Mouse (Mus musculus): Measurements from ENCODE around the gene Dtx3l.
"Not testable (repeated sequence)": the region's sequence is repeated elsewhere in the genome, so short reads cannot be mapped to it uniquely, and the experiment has no call there.

The Dtx3l gene

DNA sequence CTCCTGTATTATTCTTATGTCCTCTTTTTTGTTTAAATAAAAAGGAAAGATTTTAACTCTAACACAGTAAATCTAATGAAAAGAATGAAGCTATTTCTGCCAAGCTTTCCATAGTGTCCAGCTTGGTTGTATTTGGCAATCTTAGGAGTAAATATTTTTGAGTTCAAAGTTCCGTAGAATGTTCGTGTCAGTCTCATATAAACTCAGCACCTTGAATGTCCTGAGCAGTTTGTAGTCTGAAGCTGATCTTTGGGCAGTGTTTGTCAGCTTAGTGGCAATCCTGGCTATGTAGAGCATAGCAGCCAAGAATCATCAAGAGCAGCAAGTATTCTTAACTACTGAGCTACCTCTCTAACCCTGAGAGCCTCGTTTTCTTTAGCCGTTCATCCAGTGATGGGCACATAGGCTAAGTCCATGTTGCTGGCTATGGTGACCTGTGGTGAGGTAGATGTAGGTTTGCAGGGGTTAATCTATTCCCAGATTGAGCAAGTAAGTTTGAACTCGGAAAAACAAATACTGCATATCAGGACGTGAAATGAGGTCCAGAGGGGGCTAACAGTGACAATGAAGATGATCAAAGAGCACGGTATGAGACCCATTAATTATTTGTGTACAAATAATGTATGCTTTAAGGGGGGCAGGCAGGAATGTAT, 15.3 kb downstream of the Dtx3l start:
- DNase-seq, result no peak

GRCm38 (mm10) chr16:35922301-35922895, 16.6 kb downstream of the Dtx3l start:
- DNase-seq, result no peak

- no peak for DNase-seq
Observed at GRCm38 (mm10) chr16:35921676-35922235, 17.2 kb downstream of the Dtx3l start.

- no peak for DNase-seq
Observed at GRCm38 (mm10) chr16:35918721-35919543, 20.0 kb downstream of the Dtx3l start.

DNA sequence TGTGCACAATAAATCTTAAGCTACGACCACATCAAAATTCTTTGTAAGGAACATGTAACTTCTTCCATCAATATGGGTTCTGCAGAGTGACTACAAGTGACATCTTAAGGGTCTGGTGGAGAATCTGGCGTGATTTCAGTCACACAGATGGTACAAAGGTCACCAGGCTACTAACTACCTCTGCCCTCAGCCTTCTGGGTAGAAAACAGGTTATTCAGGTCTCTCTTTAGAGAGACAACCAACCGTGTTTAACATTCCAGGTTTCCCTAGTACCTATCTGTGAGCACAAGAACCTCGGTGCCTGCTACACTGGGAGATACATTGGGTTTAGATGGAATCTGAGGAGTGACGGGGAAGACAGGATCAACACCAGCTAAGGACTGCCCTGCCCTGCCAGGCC, 24.6 kb downstream of the Dtx3l start:
- DNase-seq, result no peak

GRCm38 (mm10) chr16:35913526-35913925, 25.4 kb downstream of the Dtx3l start:
- DNase-seq, result no peak

DNA sequence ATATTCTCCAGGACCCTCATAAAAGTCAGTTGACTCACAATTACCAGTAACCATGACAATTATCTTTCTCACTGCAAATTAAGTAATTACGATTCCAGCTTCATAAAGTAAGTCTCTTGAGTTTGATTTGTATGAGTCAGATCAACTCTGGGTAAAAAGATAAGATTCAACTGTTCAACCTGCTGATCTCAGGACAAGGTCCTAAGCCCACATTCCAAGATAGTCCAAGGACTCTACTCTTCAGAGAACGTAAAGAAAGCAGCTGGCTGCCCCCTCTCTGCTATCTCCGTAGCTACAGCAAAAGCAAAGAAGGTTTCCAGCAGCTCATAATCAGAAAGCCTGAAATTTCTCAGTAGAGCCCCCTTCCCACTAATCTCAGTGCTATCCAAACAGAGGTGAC, 27.5 kb downstream of the Dtx3l start:
- DNase-seq, result no peak

- no peak for DNase-seq
Observed at GRCm38 (mm10) chr16:35907432-35908201, 31.3 kb downstream of the Dtx3l start.

DNA sequence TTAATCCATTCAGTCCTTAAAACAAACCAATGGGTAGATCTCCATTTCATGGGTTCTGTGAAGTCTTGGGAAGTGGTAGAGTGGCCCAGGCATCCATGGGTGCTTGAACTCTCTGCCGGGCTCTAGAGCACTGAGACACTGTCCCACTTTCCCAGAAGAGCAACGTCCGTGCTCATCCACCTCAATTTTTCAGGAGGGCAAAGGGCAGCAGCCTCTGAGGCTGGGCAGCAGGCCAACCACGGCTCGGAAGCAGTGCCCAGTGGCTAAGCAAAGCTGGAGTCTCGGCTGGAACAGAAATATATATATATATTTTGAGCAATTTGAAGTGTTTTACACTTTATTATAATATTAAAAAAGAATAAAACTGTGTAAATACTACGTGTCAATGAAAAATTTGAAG, 32.1 kb downstream of the Dtx3l start:
- DNase-seq, result no peak

GRCm38 (mm10) chr16:35905819-35906485, 33.0 kb downstream of the Dtx3l start:
- no peak for DNase-seq

DNA sequence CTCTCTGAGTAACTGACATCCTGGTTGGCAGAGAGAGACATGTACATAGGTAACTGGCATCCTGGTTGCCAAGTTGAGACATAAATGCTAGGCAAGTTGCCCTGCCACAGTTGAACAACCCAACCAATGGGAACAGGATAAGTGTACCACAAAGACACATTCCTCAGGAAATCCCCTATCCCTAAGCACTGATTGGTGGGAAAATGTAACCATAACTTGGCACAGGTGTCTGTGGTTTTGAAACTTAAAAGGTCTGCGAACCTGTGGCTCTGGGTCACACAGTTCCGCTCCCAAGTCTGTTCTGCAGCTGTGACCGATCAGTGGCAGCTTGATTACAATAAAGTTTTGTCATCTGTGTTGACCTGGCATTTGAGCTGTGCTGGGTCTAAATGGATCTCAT, 33.6 kb downstream of the Dtx3l start:
- DNase-seq, result no peak

DNA sequence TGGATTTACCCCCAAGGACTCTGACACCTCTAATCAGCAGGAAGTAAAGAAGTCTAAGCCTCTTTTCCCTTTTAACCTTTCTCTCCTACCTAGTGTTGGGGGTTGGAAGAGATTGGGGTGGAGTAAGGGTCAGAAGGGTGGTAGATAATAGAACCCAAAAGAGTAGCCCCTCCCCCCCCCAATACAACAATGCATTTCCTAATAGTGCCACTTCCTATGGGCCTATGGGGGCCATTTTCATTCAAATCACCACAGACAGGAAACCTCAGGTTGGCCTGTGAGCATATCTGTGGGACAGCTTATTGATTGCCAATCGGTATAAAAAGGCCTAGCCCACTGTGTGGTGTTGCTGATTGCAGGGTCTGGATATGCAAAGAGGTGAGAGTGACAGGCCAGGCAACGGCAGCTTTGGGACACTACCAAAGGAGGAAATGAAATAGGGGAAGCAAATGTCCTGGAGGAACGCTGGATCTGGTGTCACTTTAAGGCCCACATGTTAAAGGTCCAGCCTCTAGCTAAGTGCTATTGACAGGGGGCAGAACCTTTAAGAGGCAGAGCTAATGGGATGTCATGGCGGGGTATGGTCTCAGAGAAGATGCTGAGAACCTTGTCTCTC, 34.7 kb downstream of the Dtx3l start:
- DNase-seq, result no peak

GRCm38 (mm10) chr16:35903014-35903640, 35.8 kb downstream of the Dtx3l start:
- DNase-seq, result no peak

DNA sequence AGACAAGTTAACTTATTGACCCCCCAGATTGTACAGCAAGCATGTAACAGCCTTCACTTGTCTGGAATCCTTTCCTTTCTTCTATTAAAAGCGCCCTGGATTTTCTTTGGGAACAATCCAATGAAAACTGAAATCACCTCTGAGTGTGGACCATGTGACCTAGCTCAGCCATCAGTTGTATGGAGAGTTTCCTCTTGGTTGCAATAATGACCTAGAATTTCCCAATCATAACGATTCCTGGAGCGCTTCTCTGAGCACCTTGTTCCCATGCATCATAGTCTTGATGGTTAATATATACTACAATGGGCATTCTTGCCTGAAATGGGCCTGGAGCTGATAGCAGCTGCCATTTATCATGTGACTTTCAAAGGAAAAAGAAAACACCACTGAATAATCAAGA, 38.4 kb downstream of the Dtx3l start:
- no peak for DNase-seq

DNA sequence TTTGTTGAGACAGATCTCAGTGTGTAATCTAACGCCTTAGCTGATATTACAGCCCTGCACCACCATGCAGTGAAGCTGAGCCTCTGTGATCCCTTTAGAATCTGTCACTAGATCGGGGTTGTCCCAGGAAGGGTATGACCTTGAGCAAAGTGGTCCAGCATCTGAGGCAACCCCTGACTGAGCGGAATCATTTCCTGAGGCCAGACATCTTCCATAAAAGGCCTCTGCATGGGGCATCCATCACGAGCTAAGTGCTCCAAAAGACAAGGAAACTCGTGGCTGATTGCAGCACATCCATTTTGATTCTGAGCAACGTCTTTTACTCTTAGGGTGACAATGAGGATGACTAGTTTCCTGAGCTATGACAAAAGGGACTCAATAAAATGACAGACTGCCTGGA, 44.0 kb downstream of the Dtx3l start:
- no peak for DNase-seq

GRCm38 (mm10) chr16:35891603-35892002, 47.3 kb downstream of the Dtx3l start:
- DNase-seq, result not testable (repeated sequence)

GRCm38 (mm10) chr16:35890645-35891044, 48.3 kb downstream of the Dtx3l start:
- no peak for DNase-seq

DNA sequence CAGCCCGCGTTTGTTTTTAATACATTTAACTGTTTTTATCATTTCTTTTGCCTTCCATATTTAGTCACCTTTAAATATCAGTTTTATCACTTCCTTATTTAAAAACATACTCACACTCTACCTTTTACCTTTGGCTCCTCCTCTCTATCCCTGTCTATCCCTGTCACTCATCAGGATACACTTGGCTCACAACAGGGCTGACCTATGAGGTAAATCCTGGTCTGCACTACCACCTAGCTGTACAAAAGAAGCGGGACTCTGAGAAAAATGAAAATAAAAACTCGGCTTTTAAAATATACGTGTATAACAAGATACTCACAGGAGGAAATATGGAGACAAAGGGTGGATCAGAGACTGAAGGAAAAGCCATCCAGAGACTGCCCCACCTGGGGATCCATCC, 50.0 kb downstream of the Dtx3l start:
- DNase-seq, result no peak

DNA sequence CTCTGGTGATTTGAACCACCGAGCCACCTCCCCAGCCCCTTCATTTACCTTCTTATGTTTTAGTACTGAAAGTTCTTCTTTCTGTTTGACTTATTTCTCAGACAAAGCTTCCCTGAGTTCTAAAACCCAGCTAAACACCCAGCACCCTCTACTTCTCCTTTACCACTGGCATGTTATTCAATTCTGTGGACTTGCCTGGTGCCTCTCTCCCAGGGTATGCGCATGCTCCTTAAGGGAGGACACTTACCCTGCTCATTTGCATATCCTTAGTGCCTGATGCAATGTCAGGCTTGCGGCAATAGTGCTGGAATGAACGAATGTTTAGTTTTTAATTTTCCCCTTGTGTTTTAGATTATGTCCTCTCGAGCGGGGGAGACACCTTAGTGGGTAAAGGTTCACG, 50.8 kb downstream of the Dtx3l start:
- no peak for DNase-seq
